Comparison of ENCODE assay signal across 8 mouse cellular contexts in the genomic region with DNA sequence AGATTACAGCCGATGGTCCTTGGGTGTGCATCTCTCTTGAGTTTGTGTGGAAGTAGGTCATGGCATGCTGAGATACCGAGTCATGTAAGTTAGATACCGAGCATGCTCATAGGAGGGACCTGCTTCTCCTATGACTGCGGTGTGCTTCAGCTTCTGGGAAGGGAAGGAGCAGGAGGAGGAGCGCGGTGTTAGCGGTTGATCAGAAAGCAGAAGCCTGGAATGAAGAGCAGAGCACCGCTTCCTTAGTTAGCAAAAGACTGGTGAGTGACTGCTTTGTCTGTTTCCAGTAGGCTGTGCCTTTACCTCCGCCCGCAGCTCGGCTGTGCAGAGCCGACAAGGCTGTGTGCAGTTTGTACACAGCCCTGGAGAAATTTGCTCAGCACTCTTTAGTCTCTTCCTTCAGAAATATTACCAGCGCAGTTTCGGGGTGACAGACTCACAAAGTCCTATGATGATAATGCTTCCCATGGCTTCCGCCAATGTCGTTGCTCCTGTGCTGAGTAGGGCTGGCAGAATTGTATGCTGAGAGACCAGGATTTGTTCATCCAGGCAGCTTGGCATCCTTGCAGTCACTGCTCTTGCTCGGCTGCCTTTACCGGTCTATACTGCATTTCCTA.
DNase-seq lines count a peak whose midpoint lies in the region; ATAC-seq and TF ChIP-seq lines count a peak whose summit lies in the region.

No protein-coding gene starts in this region.

- no peak overlapping the region for H3K27ac ChIP-seq in intestine, embryonic 14.5 days (ENCODE audit: low read depth)
- H3K27ac ChIP-seq in intestine, embryonic 16.5 days (ENCODE audit: low read length): no peak overlapping the region
- H3K27ac ChIP-seq in midbrain, postnatal 0 days (ENCODE audit: low read depth, low read length): peak overlapping the region; percentile 13; the same call in 1 of the 2 replicates
- no peak overlapping the region for H3K27ac ChIP-seq in kidney, embryonic 15.5 days

- H3K4me1 ChIP-seq in intestine, embryonic 14.5 days (replicated peaks; ENCODE audit: control insufficient read depth, insufficient read depth, low read length): peaks cover 22% of the 10 kb centered on the region
- peaks cover 26% of the 10 kb centered on the region for H3K4me1 ChIP-seq in intestine, embryonic 16.5 days (ENCODE audit: control insufficient read depth, insufficient read depth, low read length)
- H3K4me1 ChIP-seq in midbrain, postnatal 0 days (ENCODE audit: insufficient read depth, low read length): no peaks in the 10 kb centered on the region
- 0 out of 2 replicates have a peak, but pooled peaks cover 12% of the 10 kb centered on the region for H3K4me1 ChIP-seq in kidney, embryonic 15.5 days

- peak overlapping the region; percentile 7; the same call in 1 of the 2 replicates for H3K4me2 ChIP-seq in intestine, embryonic 14.5 days (ENCODE audit: low read length)
- H3K4me2 ChIP-seq in intestine, embryonic 16.5 days (ENCODE audit: low read depth, low read length): no peak overlapping the region
- H3K4me2 ChIP-seq in midbrain, postnatal 0 days (ENCODE audit: low read depth, low read length, poor library complexity, severe bottlenecking): peak overlapping the region; percentile 35
- H3K4me2 ChIP-seq in kidney, embryonic 15.5 days: no peak overlapping the region

- no peak overlapping the region for H3K9ac ChIP-seq in intestine, embryonic 14.5 days (ENCODE audit: low read length)
- H3K9ac ChIP-seq in intestine, embryonic 16.5 days (ENCODE audit: low read depth, low read length): no peak overlapping the region
- peak overlapping the region; percentile 42; the same call in 1 of the 2 replicates for H3K9ac ChIP-seq in midbrain, postnatal 0 days (replicated peaks; ENCODE audit: low read length, poor library complexity, severe bottlenecking)
- H3K9ac ChIP-seq in kidney, embryonic 15.5 days: no peak overlapping the region

- no peaks in the 10 kb centered on the region for H3K27me3 ChIP-seq in intestine, embryonic 14.5 days (replicated peaks; ENCODE audit: control insufficient read depth, insufficient read depth, low read length)
- H3K27me3 ChIP-seq in intestine, embryonic 16.5 days (replicated peaks; ENCODE audit: control insufficient read depth, insufficient read depth, low read length): no peaks in the 10 kb centered on the region
- H3K27me3 ChIP-seq in midbrain, postnatal 0 days (ENCODE audit: insufficient read depth, low read length): no peaks in the 10 kb centered on the region
- no peaks in the 10 kb centered on the region for H3K27me3 ChIP-seq in kidney, embryonic 15.5 days

- H3K4me3 ChIP-seq in intestine, embryonic 14.5 days (ENCODE audit: low read depth, low read length): no peak overlapping the region
- no peak overlapping the region for H3K4me3 ChIP-seq in intestine, embryonic 16.5 days (ENCODE audit: low read length)
- H3K4me3 ChIP-seq in midbrain, postnatal 0 days (ENCODE audit: low read depth, low read length): peak overlapping the region; percentile 22
- H3K4me3 ChIP-seq in kidney, embryonic 15.5 days (replicated peaks): no peak overlapping the region

- no peak for ATAC-seq in intestine, embryonic 14.5 days (replicated peaks; ENCODE audit: low FRiP score, low TSS enrichment, low read depth)
- ATAC-seq in intestine, embryonic 16.5 days: no peak
- peak; percentile 68 for ATAC-seq in granulocyte monocyte progenitor cell, adult 5-6 weeks (replicated peaks; ENCODE audit: poor library complexity, severe bottlenecking)
- ATAC-seq in midbrain, postnatal 0 days (ENCODE audit: low FRiP score): peak; percentile 38; the same call in 1 of the 2 replicates
- ATAC-seq in kidney, embryonic 15.5 days (replicated peaks; ENCODE audit: low FRiP score): no peak

- DNase-seq in intestine, embryonic 14.5 days (ENCODE audit: low spot score): no peak
- DNase-seq in brain, embryonic 14.5 days (ENCODE audit: low read depth): peak; percentile 69
- peak; percentile 36 for DNase-seq in midbrain, postnatal 0 days (ENCODE audit: low spot score)
- no peak for DNase-seq in adrenal gland, adult (ENCODE audit: inconsistent age in 2 of 2, low spot score in 1 of 2)
- DNase-seq in MN1 (ENCODE audit: low spot score): no peak

- no peak for TF ChIP-seq CTCF in brain, embryonic 14.5 days (IDR thresholded peaks at IDR 0.05; ENCODE audit: borderline replicate concordance, extremely low read depth, insufficient read depth, insufficient read length)
- no peak for TF ChIP-seq CTCF in midbrain, postnatal 0 days (IDR thresholded peaks at IDR 0.05)

- H3K36me3 ChIP-seq in intestine, embryonic 14.5 days (ENCODE audit: control insufficient read depth, insufficient read depth, low read length): no peaks in the 10 kb centered on the region
- H3K36me3 ChIP-seq in intestine, embryonic 16.5 days (ENCODE audit: control insufficient read depth, insufficient read depth, low read length): no peaks in the 10 kb centered on the region
- H3K36me3 ChIP-seq in midbrain, postnatal 0 days (ENCODE audit: insufficient read depth, low read length): no peaks in the 10 kb centered on the region
- H3K36me3 ChIP-seq in kidney, embryonic 15.5 days: no peaks in the 10 kb centered on the region

- 53% methylated on average over 18 of the region's 18 CpGs for WGBS in intestine, embryonic 14.5 days
- WGBS in intestine, embryonic 16.5 days: 61% methylated on average over 18 of the region's 18 CpGs
- 60% methylated on average over 18 of the region's 18 CpGs for WGBS in midbrain, postnatal 0 days
- 84% methylated on average over 18 of the region's 18 CpGs for WGBS in kidney, embryonic 15.5 days

- H3K9me3 ChIP-seq in intestine, embryonic 14.5 days (ENCODE audit: control insufficient read depth, low read length): no peaks in the 10 kb centered on the region
- no peaks in the 10 kb centered on the region for H3K9me3 ChIP-seq in intestine, embryonic 16.5 days (ENCODE audit: control insufficient read depth, low read length)
- H3K9me3 ChIP-seq in midbrain, postnatal 0 days (ENCODE audit: low read length): no peaks in the 10 kb centered on the region
- no peaks in the 10 kb centered on the region for H3K9me3 ChIP-seq in kidney, embryonic 15.5 days (replicated peaks)

- TF ChIP-seq POLR2A in brain, embryonic 14.5 days (IDR thresholded peaks at IDR 0.05; ENCODE audit: borderline replicate concordance, extremely low read depth, insufficient read depth, insufficient read length, poor library complexity, severe bottlenecking): no peak

Comparison
In these comparisons a context has a peak if more than half of its experiments do, and no peak if none do; other contexts are left out.
1. H3K4me2 ChIP-seq: peak in intestine, embryonic 14.5 days (single experiment) and midbrain, postnatal 0 days (single experiment); none in intestine, embryonic 16.5 days (single experiment) and kidney, embryonic 15.5 days (single experiment).
2. ATAC-seq: peak in granulocyte monocyte progenitor cell, adult 5-6 weeks (single experiment) and midbrain, postnatal 0 days (single experiment); none in intestine, embryonic 14.5 days (single experiment), intestine, embryonic 16.5 days (single experiment) and kidney, embryonic 15.5 days (single experiment).
3. DNase-seq: peak in brain, embryonic 14.5 days (single experiment) and midbrain, postnatal 0 days (single experiment); none in intestine, embryonic 14.5 days (single experiment), adrenal gland, adult (0 of 2) and MN1 (single experiment).